Mouse (Mus musculus): ENCODE measurements around the gene Xxylt1.

Xxylt1 gene

GRCm38 (mm10) chr16:30916931-30917330 is 164.3 kb downstream of the Xxylt1 start:
- no peak for DNase-seq (ENCODE audit: low spot score)

- DNase-seq (ENCODE audit: low spot score): no peak
These were observed 165.5 kb downstream of the Xxylt1 start for GRCm38 (mm10) chr16:30915611-30916220.

All from retina, embryonic 14.5 days (tissue).